Mouse (Mus musculus) right cerebral cortex, postnatal 14 days (tissue): ENCODE results near the gene Larp1b.

Source experiments
- DNase-seq: peaks from one replicate; pipeline ENCODE4 v3.0.0; 2022

Gene Larp1b

DNA sequence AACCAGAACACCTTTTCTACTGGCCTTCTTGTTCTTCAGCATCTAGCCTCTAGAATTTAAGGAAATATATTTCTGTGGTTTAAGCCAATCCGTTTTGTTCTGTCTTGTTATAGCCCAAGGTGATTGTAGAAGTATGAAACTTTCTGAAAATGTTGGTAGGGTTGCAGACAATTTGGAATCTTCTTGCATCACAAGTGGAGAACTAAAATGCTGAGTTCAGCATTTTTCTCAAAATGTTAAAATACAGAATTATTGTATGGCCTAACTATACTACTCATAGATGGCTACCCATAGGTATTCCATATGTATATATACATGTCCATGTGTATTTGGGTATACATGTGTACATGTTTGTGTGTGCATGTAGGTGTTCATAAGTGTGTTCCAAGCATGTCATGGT is 81.1 kb downstream of the Larp1b start:
- DNase-seq, result no peak

DNA sequence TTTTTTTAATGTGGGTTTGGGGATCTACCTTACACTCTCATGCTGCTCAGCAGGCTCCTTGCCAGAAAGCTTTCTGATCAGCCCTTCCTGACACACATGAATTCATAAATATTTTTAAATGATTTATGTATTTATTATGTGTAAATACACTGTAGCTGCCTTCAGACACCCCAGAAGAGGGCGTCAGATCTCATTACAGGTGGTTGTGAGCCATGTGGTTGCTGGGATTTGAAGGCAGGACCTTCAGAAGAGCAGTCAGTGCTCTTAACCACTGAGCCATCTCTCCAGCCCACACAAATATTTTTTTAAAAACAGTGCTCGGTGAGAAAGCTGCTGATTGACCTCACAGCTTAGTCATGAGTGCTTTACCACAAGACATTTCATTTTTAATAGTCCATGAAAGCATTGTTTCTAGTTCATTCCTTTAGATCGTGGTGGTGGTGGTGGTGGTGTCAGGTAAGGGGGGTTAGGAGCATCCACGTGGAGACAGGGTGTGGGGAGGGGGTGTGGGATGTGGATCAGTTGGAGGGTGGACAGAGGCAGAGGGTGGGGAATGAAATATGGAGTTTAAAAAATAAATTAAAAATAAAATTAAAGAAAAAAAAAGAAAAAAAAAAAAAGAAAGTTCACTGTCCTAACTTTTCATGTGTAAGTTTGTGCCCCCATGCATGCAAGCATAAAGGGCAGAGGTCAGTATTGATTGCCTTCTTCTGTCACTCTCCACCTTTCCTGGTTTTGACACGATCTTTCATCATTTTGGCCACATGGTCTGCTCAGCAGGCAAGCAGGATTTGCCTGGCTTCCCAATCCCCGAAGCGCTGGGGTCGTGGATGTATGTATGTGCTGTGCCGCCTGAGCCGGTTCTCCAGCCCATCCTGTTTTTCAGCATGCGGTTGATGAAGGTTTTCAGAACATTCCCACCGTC is 81.9 kb downstream of the Larp1b start:
- DNase-seq, result no peak

DNA sequence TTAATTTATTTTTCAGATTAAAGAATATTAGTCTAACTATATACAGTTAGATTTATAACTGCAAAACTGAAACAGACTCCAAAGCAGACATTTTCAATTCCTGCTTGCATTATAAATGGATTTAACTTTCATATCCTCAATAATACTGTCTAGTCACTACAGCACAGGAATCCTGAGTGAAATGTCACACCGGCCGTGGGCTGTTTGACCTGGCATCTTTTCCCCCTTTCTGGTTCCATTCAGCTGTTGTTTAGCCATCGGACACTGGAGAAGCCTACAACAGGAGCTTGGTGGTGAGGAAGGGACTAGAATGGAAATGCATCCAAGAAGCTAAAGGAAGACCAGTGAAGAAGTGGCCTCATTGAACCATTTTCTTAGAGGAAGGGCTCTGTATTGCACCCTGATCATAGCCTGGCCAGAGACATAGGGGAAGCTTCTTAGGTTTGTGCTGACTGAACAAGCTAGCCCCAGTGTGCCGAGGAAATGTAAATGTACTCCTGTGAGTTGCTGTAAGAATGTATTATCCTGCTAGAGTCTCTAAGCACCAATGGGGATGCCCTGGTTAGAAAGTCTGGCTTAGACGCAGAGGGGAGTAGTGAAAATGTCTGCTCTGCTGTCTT is 88.8 kb downstream of the Larp1b start:
- DNase-seq, result no peak

DNA sequence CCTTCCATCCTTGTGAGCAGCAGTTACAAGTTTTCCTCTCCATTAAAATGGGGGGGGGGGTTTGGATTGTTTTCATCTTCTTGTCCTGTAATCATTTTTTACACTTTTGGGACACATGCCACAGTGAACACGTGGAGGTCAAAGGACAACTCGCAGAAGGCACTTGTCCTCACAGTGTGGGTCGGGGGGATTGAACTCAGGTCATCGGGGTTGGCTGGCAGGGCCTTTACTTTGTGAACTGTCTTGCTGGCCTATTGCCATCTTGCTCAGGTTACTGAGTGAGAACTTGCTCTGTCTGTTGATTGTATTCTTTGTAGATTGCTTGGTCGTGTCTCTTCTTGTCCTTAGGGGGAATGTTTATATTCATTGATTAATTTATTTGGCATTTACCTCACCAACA is 91.6 kb downstream of the Larp1b start:
- no peak for DNase-seq

- DNase-seq, result no peak
These were observed 92.7 kb downstream of the Larp1b start for GRCm38 (mm10) chr3:41042195-41042938.

DNA sequence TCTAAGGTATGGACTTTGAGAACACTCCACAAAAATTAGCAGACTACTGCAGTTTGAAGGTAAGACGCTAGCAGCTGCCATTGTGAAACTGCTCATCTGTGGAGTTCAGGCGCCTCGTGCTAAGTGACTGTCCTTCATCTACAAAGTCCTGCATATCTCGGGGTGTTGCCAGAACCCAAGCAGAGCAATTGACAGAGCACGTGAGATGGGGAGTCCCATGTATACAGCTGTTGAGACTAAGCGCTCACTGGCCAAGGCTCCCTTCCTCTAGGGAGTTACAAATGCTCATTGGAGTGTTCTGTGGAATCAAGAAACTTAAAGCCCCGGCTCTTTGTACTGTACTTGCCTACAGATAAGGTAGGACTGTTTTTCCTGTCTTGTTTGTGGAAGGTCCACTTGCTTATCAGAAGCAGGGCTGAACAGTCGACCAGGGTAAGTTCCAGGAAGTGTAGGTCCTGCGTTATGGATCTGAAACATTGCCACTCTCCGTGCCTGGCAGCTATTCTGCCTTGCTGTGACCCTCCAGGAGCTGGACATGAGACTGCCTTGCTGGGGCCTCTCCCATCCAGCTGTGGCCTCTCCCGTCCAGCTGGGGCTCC is 94.2 kb downstream of the Larp1b start:
- DNase-seq, result no peak

DNA sequence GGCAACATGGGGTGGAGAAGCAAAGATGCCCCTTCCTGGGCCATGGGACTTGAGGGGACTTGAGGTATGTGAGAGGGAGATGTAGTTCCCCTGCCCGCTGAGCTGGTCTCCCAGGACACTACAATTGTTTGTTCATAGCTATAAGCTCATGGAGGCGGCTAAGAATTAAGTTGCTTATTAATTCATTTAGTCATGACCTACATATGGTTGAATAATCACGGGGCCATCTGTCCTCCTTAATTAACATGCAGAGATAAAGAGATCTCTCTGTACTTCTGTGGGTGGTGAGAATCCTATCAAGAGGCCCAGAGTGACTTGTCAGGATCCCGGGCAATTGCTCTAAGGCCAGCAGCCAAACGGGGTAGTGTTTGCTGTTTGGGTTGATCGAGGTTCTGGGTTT is 98.2 kb downstream of the Larp1b start:
- no peak for DNase-seq

- no peak for DNase-seq
These were observed 103.7 kb downstream of the Larp1b start for GRCm38 (mm10) chr3:41053334-41053733.

DNA sequence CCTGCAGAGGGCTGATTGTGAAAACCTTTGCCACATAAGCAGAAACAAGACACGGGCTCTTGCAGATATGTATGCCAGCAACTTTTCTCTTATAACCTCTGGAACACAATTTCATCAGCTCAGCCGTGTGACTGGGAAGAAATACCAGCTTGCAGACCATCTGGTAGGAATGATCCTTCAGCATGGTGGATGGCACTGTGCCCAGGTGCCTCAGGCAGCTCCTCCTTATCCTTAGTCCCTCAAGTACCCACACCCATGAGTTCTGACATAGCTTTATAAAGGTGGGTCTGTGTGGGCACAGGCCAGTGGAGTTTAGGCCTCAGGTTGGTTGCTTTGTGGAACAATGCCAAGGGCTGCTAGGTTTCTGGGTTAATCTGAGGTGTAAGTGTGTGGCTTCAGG is 108.8 kb downstream of the Larp1b start:
- peak; percentile 70 for DNase-seq

DNA sequence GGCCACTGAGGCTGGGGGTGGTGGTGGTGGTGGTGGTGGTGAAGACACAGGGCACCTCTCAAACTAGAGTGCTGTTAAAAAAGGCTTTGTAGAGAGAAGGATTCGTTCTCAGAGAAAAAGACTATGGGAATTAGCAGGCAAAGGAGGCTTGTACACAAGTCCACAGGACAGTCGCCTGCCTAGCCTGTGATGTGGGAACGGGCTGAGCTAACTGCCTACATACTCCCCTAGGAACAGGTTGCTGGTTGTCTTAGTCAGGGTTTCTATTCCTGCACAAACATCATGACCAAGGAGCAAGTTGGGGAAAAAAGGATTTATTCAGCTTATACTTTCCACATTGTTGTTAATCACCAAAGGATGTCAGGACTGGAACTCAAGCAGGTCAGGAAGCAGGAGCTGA is 109.6 kb downstream of the Larp1b start:
- no peak for DNase-seq

- DNase-seq, result no peak
These were observed 112.4 kb downstream of the Larp1b start for GRCm38 (mm10) chr3:41061831-41062565.

- no peak for DNase-seq
These were observed 113.1 kb downstream of the Larp1b start for GRCm38 (mm10) chr3:41062758-41063157.

- no peak for DNase-seq
These were observed 115.7 kb downstream of the Larp1b start for GRCm38 (mm10) chr3:41065320-41065719.

GRCm38 (mm10) chr3:41070519-41070918 is 120.9 kb downstream of the Larp1b start:
- no peak for DNase-seq

DNA sequence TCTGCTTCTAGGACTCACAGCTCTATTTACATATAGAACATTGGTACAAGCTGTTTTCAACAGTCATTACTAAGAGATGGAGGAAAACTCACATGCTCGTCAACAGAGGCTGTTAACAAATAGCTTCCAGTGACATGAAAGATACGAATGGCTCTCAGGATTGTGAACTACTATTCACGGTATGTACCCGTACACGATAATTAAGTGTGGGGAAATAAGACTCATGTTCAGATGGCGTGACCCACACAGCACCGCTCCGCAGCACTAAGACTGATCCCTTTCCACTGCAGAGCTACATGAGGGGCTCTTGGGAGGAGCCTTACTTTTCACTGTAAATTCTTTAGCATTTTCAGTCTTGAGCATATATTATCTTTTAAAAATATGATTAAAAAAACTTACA is 125.7 kb downstream of the Larp1b start:
- DNase-seq, result no peak

GRCm38 (mm10) chr3:41078673-41079072 is 129.0 kb downstream of the Larp1b start:
- DNase-seq, result no peak

DNA sequence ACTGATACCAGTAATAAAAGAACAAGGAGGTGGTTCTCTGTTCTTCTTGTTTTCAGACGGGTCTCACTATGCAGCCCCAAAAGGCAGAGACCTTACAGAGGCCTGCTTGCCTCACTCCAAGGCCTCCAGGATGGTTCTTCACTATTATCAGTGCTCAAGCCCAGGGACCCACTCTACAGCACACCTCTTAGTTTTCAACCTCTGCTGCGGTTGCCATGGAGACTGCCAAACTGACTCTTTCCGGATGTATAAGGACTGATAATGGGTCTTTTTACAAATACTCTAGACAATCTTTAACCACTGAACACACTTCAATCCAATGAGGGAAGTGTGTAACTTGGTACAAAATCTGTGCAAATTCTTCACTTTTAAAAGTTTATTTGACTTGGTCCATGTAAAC is 131.1 kb downstream of the Larp1b start:
- no peak for DNase-seq

- DNase-seq, result no peak
These were observed 132.1 kb downstream of the Larp1b start for GRCm38 (mm10) chr3:41081474-41082301.

- DNase-seq, result no peak
These were observed 132.9 kb downstream of the Larp1b start for GRCm38 (mm10) chr3:41082520-41082884.

DNA sequence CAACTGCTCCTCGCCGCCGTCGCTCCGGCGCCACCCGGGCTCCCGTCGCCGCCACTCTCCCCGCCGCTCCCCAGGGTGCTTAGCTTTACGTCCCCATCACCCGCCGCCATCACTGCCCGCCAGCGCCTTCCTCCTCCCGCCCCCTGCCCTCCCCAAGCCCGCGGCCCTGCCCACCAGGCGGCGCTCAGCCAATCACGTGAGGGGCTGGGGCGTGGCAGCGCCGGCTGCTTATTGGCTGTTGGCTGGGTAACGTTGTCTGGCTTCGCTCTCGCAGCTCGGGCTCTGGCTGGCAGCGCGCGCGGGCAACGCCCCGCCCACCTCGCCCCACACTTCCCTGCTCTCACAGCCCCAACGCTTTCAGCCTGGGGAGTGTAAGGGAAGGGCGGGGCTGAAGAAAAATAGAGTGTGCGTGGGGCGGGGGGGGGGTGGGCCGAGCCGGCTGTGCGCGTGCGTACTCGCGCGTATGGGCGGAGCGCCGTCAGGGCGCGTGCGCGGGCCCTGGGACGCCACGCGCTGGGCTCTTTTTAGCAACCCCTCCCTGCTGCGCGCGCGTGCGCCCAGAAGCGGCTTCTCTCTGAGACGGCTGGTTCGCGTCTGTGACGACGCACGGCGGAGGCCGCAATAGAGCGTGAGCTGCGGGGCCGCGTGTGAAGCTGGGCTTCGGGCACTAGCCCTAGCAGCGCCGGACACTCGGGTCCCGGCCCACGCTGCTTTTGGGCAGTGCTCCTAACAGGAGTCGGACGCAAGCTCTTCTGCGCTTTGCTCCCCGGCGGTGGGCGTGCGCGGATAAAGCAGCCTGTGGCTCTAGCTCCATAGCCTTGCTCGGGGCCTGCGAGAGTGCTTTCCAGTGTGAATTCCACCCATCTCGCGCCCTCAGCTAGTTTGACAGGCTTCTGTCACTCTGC is 133.5 kb downstream of the Larp1b start, which contains the start of gene Pgrmc2:
Pgrmc2 (minus strand) TSS at position 162 of the 905 bp plus-strand sequence.
- peak; percentile 98 for DNase-seq

DNA sequence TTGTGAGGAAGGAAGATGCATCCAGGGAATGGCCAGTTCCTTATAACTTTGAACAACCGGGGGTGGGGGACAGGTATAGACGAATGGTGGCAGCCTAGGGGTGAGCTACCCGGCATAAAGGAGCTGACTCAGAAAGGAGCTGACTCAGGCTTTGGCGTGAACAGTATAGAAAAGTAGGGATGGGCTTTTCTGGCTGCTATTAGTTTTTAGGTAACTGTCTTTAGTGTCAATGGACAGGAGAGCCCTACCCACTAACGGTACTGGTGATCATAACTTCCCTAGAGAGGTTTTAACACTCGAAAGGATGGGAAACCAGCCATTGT is 134.1 kb downstream of the Larp1b start:
- DNase-seq, result no peak
